Mouse (Mus musculus): ENCODE results near the gene Zfp85. TPM values are rescaled to one million over a fixed set of nuclear protein-coding genes. Genes with fewer than 3 reads are reported as not detected.
"Not testable (repeated sequence)": the region's sequence is repeated elsewhere in the genome, so short reads cannot be mapped to it uniquely, and the experiment has no call there.

Zfp85 gene
- total and polyA plus RNA-seq, 3 experiments: 0.17 to 9.5 (median 9.5) TPM

DNA sequence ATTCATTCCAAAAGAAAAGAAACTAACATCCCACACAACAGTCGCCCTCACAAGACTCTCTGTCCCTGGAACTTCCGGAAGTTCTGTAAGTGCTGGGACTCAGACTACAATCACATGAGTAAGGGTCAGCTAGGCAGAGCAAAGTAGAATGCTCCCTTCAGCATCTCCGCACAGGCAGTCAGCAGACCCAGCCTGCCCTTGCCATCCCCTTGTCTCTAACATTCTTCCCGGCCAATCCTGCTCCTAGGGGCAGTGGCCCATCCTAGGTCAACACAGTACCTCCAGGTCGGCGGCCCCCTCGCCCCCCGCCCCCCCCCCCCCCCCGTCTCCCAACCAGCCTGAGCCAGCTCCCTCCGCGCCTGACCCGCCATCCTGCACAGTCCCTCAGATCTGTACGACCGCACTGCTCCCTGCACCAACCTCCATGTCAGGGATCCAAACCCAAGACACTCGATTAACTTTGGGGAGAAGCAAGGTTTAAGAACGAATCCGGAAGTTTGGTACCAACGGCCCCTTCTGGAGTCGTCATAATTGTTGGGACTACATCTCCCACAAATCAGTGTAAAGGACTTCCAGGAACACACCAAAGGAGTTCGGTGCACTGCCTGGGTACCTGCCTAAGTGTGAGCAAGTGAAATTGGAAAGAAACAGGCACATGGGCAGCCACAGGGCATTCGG, 26.2 kb downstream of the Zfp85 start, which contains the start of gene Zfp65:
Gene Zfp65, minus strand, starts transcription at position 533 of the 678 bp plus-strand sequence.
- Histone ChIP-seq H3K36me3 (replicated peaks) (no peaks in the 10 kb centered on the region), H3K27me3 (ENCODE audit: insufficient read depth, low read length) (no peaks in the 10 kb centered on the region), H3K4me3 (ENCODE audit: low read depth, low read length) (no peak within 1 kb of the TSS), H3K9me3 (replicated peaks) (peaks cover 7% of the 10 kb centered on the region), H3K4me1 (ENCODE audit: insufficient read depth, low read depth, low read length) (peaks cover 3% of the 10 kb centered on the region; the same call in 1 of the 2 replicates)
- DNase-seq (ENCODE audit: low spot score) (no peak), ATAC-seq (ENCODE audit: extremely low read depth, insufficient number of reproducible peaks, low FRiP score, poor library complexity, severe bottlenecking) (no peak)
- TF ChIP-seq POLR2AphosphoS5 (IDR thresholded peaks at IDR 0.05; ENCODE audit: insufficient replicate concordance, low read depth, low read length) (no peak), GATA1 (IDR thresholded peaks at IDR 0.05; ENCODE audit: borderline replicate concordance, low read length) (no peak), TAL1 (conservative IDR thresholded peaks at IDR 0.05; ENCODE audit: low read depth, low read length) (no peak), GATA2 (IDR thresholded peaks at IDR 0.05; ENCODE audit: borderline replicate concordance, low read depth, low read length) (no peak), CTCF (IDR thresholded peaks at IDR 0.05; ENCODE audit: low read depth, low read length) (no peak)

DNA sequence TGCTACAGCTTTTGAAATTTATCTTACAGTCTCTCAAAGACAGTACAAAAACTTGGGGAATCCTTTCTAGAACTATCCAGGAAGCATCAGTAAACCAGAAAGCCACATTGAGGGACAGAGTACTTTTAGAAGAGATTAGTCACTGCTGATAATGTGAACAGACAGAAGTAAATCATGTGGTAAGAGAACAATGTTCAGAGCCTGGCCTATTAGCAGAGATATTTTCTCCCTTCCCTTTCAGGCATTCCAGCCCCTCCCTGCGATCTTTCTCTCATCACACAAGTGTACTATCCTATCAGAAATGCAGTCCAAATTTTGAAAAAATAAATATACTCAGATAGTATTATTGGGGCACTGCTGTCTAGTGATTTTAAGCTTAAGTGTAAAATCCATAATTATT, 26.9 kb downstream of the Zfp85 start:
- no peak overlapping the region for H3K4me3 ChIP-seq (ENCODE audit: low read depth, low read length)

DNA sequence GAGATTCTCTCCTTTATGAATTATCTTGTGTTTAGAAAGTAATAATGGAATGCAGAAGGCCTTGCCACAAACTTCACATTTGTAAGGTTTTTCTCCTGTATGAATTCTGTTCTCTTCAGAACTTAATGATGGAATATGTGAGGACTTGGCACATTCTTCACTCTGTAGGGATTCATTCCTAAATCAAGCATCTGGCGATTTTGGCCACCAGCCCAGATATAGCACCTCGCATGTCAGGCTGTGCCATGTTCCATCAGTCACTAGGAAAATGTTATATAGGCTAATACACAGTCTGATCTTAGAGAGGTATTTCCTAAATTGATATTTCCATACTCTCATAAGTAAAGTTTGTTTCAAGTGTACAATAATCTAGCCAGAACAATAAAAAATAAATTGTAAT, 29.7 kb downstream of the Zfp85 start:
- not testable (repeated sequence) for H3K4me1 ChIP-seq (ENCODE audit: insufficient read depth, low read depth, low read length); H3K4me3 ChIP-seq (ENCODE audit: low read depth, low read length); H3K27me3 ChIP-seq (ENCODE audit: insufficient read depth, low read length); DNase-seq (ENCODE audit: low spot score); H3K36me3 ChIP-seq (replicated peaks); H3K9me3 ChIP-seq (replicated peaks); ATAC-seq (ENCODE audit: extremely low read depth, insufficient number of reproducible peaks, low FRiP score, poor library complexity, severe bottlenecking)

More for the DNA sequence above, 26.9 kb downstream of the Zfp85 start:
- peaks cover 5% of the 10 kb centered on the region for H3K4me1 ChIP-seq (ENCODE audit: insufficient read depth, low read depth, low read length)
- DNase-seq (ENCODE audit: low spot score) (no peak), ATAC-seq (ENCODE audit: extremely low read depth, insufficient number of reproducible peaks, low FRiP score, poor library complexity, severe bottlenecking) (no peak)
- no peaks in the 10 kb centered on the region for H3K36me3 ChIP-seq (replicated peaks)
- H3K9me3 ChIP-seq (replicated peaks): peaks cover 2% of the 10 kb centered on the region; the same call in 1 of the 2 replicates
- H3K27me3 ChIP-seq (ENCODE audit: insufficient read depth, low read length): no peaks in the 10 kb centered on the region
- TF ChIP-seq POLR2AphosphoS5 (IDR thresholded peaks at IDR 0.05; ENCODE audit: insufficient replicate concordance, low read depth, low read length): no peak
- TF ChIP-seq TAL1 (conservative IDR thresholded peaks at IDR 0.05; ENCODE audit: low read depth, low read length): no peak
- no peak for TF ChIP-seq GATA2 (IDR thresholded peaks at IDR 0.05; ENCODE audit: borderline replicate concordance, low read depth, low read length)
- no peak for TF ChIP-seq CTCF (IDR thresholded peaks at IDR 0.05; ENCODE audit: low read depth, low read length)
- no peak for TF ChIP-seq GATA1 (IDR thresholded peaks at IDR 0.05; ENCODE audit: borderline replicate concordance, low read length)

DNA sequence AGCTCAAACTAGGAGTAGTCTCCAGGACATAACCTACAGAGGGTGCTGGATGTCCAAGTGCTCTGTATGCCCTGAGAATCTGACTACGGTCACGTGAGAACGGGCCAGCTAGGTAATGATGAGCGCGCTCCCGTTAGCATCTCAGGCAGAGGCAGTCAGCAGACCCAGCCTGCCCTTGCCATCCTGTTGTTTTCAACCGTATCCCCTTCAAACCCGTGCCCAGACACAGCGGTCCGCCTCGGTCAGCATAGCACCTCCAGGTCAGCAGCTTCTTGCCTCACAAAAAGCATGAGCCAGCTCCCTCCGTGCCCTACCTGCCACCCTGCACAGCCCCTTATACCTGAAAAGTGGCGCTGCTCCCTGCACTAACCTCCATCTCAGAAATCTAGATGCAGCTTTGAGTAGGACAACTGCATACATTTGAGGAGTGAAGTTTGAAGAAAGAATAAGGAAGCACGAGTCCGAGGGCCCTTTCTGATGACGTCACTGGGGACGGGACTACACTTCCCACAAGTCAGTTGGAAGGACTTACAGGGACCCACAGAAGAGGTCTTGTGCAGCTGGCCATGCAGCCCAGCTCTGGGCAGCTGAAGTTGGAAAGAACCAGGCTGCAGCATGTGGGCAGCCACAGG, 31.1 kb downstream of the Zfp85 start:
- ATAC-seq (ENCODE audit: extremely low read depth, insufficient number of reproducible peaks, low FRiP score, poor library complexity, severe bottlenecking) (peak; percentile 84), DNase-seq (ENCODE audit: low spot score) (peak; percentile 36)
- Histone ChIP-seq H3K9me3 (replicated peaks) (no peaks in the 10 kb centered on the region), H3K4me1 (ENCODE audit: insufficient read depth, low read depth, low read length) (peaks cover 5% of the 10 kb centered on the region), H3K4me3 (ENCODE audit: low read depth, low read length) (peak overlapping the region; percentile 76), H3K36me3 (replicated peaks) (peaks cover 3% of the 10 kb centered on the region), H3K27me3 (ENCODE audit: insufficient read depth, low read length) (no peaks in the 10 kb centered on the region)
- TF ChIP-seq POLR2AphosphoS5 (IDR thresholded peaks at IDR 0.05; ENCODE audit: insufficient replicate concordance, low read depth, low read length) (no peak), TAL1 (conservative IDR thresholded peaks at IDR 0.05; ENCODE audit: low read depth, low read length) (no peak), CTCF (IDR thresholded peaks at IDR 0.05; ENCODE audit: low read depth, low read length) (no peak), GATA1 (IDR thresholded peaks at IDR 0.05; ENCODE audit: borderline replicate concordance, low read length) (no peak), GATA2 (IDR thresholded peaks at IDR 0.05; ENCODE audit: borderline replicate concordance, low read depth, low read length) (no peak)

Other genes starting within 250 kb of the Zfp85 start
- 3.2 and 4.3 TPM in 2 replicates for gene Gm26965, start 229.1 kb downstream of the Zfp85 start, total RNA-seq (2014; fragmentation: Nextera tagmentation)
- 0.55 TPM in 1 of 2 replicates, not detected in the other for gene Gm26965, start 229.1 kb downstream of the Zfp85 start, total RNA-seq (2017)
- gene Gm26965, start 229.1 kb downstream of the Zfp85 start, polyA plus RNA-seq (2012): not detected in 2 replicates
- 35.0 and 43.3 TPM in 2 replicates for gene Zfp87, start 229.1 kb downstream of the Zfp85 start, total RNA-seq (2014; fragmentation: Nextera tagmentation)
- gene Zfp87, start 229.1 kb downstream of the Zfp85 start, total RNA-seq (2017): 31.5 and 32.8 TPM in 2 replicates
- gene Zfp87, start 229.1 kb downstream of the Zfp85 start, polyA plus RNA-seq (2012): 0.86 and 1.3 TPM in 2 replicates
- 16.6 and 18.4 TPM in 2 replicates for gene Zfp748, start 201.4 kb downstream of the Zfp85 start, total RNA-seq (2014; fragmentation: Nextera tagmentation)
- 14.6 and 15.8 TPM in 2 replicates for gene Zfp748, start 201.4 kb downstream of the Zfp85 start, total RNA-seq (2017)
- 0.25 and 0.28 TPM in 2 replicates for gene Zfp748, start 201.4 kb downstream of the Zfp85 start, polyA plus RNA-seq (2012)
- 21.3 and 21.7 TPM in 2 replicates for gene Zfp729b, start 145.5 kb downstream of the Zfp85 start, total RNA-seq (2014; fragmentation: Nextera tagmentation)
- gene Zfp729b, start 145.5 kb downstream of the Zfp85 start, total RNA-seq (2017): 25.6 and 26.0 TPM in 2 replicates
- gene Zfp729b, start 145.5 kb downstream of the Zfp85 start, polyA plus RNA-seq (2012): 0.40 and 0.65 TPM in 2 replicates
- gene Gm49345, start 117.5 kb downstream of the Zfp85 start, total RNA-seq (2014; fragmentation: Nextera tagmentation): 2.6 and 7.3 TPM in 2 replicates
- gene Gm49345, start 117.5 kb downstream of the Zfp85 start, total RNA-seq (2017): 3.5 and 5.9 TPM in 2 replicates
- not detected in 2 replicates for gene Gm49345, start 117.5 kb downstream of the Zfp85 start, polyA plus RNA-seq (2012)
- 20.1 and 23.6 TPM in 2 replicates for gene Zfp729a, start 117.4 kb downstream of the Zfp85 start, total RNA-seq (2014; fragmentation: Nextera tagmentation)
- 9.3 and 11.1 TPM in 2 replicates for gene Zfp729a, start 117.4 kb downstream of the Zfp85 start, total RNA-seq (2017)
- gene Zfp729a, start 117.4 kb downstream of the Zfp85 start, polyA plus RNA-seq (2012): 0.17 and 0.28 TPM in 2 replicates
- 20.3 and 35.4 TPM in 2 replicates for gene Zfp738, start 68.2 kb downstream of the Zfp85 start, total RNA-seq (2014; fragmentation: Nextera tagmentation)
- 16.3 and 17.8 TPM in 2 replicates for gene Zfp738, start 68.2 kb downstream of the Zfp85 start, total RNA-seq (2017)
- 0.26 and 0.47 TPM in 2 replicates for gene Zfp738, start 68.2 kb downstream of the Zfp85 start, polyA plus RNA-seq (2012)
- 16.5 and 17.2 TPM in 2 replicates for gene Zfp65, start 26.1 kb downstream of the Zfp85 start, total RNA-seq (2014; fragmentation: Nextera tagmentation)
- gene Zfp65, start 26.1 kb downstream of the Zfp85 start, total RNA-seq (2017): 14.6 and 22.7 TPM in 2 replicates
- gene Zfp65, start 26.1 kb downstream of the Zfp85 start, polyA plus RNA-seq (2012): 0.36 and 0.78 TPM in 2 replicates
- 1.5 and 11.4 TPM in 2 replicates for gene Zfp493, start 24.5 kb upstream of the Zfp85 start, total RNA-seq (2014; fragmentation: Nextera tagmentation)
- gene Zfp493, start 24.5 kb upstream of the Zfp85 start, total RNA-seq (2017): 1.4 and 2.3 TPM in 2 replicates
- 0.18 and 0.29 TPM in 2 replicates for gene Zfp493, start 24.5 kb upstream of the Zfp85 start, polyA plus RNA-seq (2012)
- gene Zfp273, start 58.5 kb upstream of the Zfp85 start, total RNA-seq (2014; fragmentation: Nextera tagmentation): 4.8 and 5.0 TPM in 2 replicates
- 3.9 and 5.8 TPM in 2 replicates for gene Zfp273, start 58.5 kb upstream of the Zfp85 start, total RNA-seq (2017)
- gene Zfp273, start 58.5 kb upstream of the Zfp85 start, polyA plus RNA-seq (2012): 0.13 TPM in 2 replicates
- not detected in 2 replicates for gene Gm10037, start 75.9 kb upstream of the Zfp85 start, total RNA-seq (2014; fragmentation: Nextera tagmentation)
- not detected in 2 replicates for gene Gm10037, start 75.9 kb upstream of the Zfp85 start, total RNA-seq (2017)
- not detected in 2 replicates for gene Gm10037, start 75.9 kb upstream of the Zfp85 start, polyA plus RNA-seq (2012)
- not detected in 2 replicates for gene BC048507, start 108.1 kb upstream of the Zfp85 start, total RNA-seq (2014; fragmentation: Nextera tagmentation)
- gene BC048507, start 108.1 kb upstream of the Zfp85 start, total RNA-seq (2017): not detected in 2 replicates
- not detected in 2 replicates for gene BC048507, start 108.1 kb upstream of the Zfp85 start, polyA plus RNA-seq (2012)